Mouse (Mus musculus): Measurements from ENCODE around the gene Gm19426. TPM values are rescaled to one million over a fixed set of nuclear protein-coding genes. Genes with fewer than 3 reads are reported as not detected.
A peak's percentile ranks its signal among the peaks of the same experiment; 100 is the strongest.

Gene Gm19426
- polyA plus RNA-seq, 2 experiments: 0.98 to 1.8 TPM

DNA sequence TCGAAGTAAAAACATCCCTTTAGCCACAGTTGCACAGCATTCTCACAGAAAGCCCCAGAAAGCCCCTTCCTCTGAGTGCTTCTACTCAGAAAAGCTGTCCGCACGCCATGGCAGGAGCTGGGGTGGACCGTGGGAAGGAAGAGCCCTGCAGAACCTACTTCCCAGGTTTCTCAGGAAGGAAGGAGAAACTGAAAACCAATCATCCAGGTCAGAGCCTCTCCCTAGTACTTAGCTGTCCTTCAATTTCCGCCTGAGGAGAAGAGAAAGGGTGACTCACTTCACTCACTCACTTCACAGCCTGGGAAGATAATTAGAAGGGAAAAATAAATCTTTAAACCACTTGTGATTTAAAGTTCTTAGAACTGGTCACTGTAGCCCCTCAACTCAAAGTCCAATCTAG lies 39.1 kb downstream of the Gm19426 start:
- Histone ChIP-seq H3K4me1 (replicated peaks; ENCODE audit: control insufficient read depth in 2 of 2, insufficient read depth in 2 of 2, low read length in 1 of 2) (peaks cover 5 to 6% of the 10 kb centered on the region in 2 experiments), H3K4me2 (ENCODE audit: low read depth) (no peak overlapping the region), H3K4me3 (ENCODE audit: insufficient read depth in 1 of 2, low read depth in 2 of 2, low read length in 2 of 2) (no peak overlapping the region), H3K27me3 (ENCODE audit: control insufficient read depth, insufficient read depth, low read length) (no peaks in the 10 kb centered on the region), H3K9ac (replicated peaks) (no peak overlapping the region), H3K36me3 (replicated peaks; ENCODE audit: control insufficient read depth, insufficient read depth, low read depth) (peaks cover 51% of the 10 kb centered on the region), H3K27ac (no peak overlapping the region; the same call in 1 of the 2 replicates), H3K9me3 (ENCODE audit: control insufficient read depth, low read length) (no peaks in the 10 kb centered on the region)
- ATAC-seq (ENCODE audit: insufficient read depth) (no peak), DNase-seq (ENCODE audit: low read depth in 3 of 3, low spot score in 3 of 3) (no peak)
- no peak for TF ChIP-seq CTCF (IDR thresholded peaks at IDR 0.05; ENCODE audit: low read depth)
- no peak for TF ChIP-seq EP300 (IDR thresholded peaks at IDR 0.05; ENCODE audit: low read depth)
- WGBS (ENCODE audit: insufficient replicate concordance): 78% methylated on average over 5 of the region's 5 CpGs

DNA sequence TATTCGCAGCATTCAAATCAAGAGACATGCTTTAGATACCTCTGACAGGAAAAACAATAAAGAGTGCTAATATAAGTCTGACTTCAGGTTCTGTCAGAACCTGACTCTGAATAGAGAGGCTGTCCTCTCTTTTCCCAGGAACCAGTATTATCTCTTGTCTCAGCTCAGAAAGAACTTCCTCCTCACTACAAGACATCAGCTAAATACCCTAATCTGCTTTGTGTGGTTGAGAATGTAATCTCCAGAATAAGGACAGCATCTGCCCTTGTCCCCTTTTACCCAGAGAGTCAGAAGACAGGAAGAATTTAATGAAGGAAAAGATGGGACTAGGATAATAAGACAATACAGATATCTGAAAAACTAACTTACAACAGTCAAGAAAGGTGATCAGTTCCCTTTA lies 40.0 kb downstream of the Gm19426 start:
- Histone ChIP-seq H3K9ac (replicated peaks) (no peak overlapping the region), H3K36me3 (replicated peaks; ENCODE audit: control insufficient read depth, insufficient read depth, low read depth) (peaks cover 51% of the 10 kb centered on the region), H3K27ac (no peak overlapping the region), H3K27me3 (ENCODE audit: control insufficient read depth, insufficient read depth, low read length) (no peaks in the 10 kb centered on the region), H3K4me1 (replicated peaks; ENCODE audit: control insufficient read depth in 2 of 2, insufficient read depth in 2 of 2, low read length in 1 of 2) (peaks cover 5 to 6% of the 10 kb centered on the region in 2 experiments), H3K9me3 (ENCODE audit: control insufficient read depth, low read length) (no peaks in the 10 kb centered on the region), H3K4me2 (ENCODE audit: low read depth) (no peak overlapping the region), H3K4me3 (ENCODE audit: insufficient read depth in 1 of 2, low read depth in 2 of 2, low read length in 2 of 2) (no peak overlapping the region)
- WGBS (ENCODE audit: insufficient replicate concordance): 59% methylated on average over 1 of the region's 1 CpGs
- TF ChIP-seq EP300 (IDR thresholded peaks at IDR 0.05; ENCODE audit: low read depth) (no peak), CTCF (IDR thresholded peaks at IDR 0.05; ENCODE audit: low read depth) (no peak)
- ATAC-seq (ENCODE audit: insufficient read depth) (no peak), DNase-seq (ENCODE audit: low read depth in 3 of 3, low spot score in 3 of 3) (no peak)

GRCm38 (mm10) chr2:84695007-84695695 lies 48.3 kb downstream of the Gm19426 start:
- Histone ChIP-seq H3K4me2 (ENCODE audit: low read depth) (no peak overlapping the region), H3K27ac (no peak overlapping the region), H3K4me3 (ENCODE audit: insufficient read depth in 1 of 2, low read depth in 2 of 2, low read length in 2 of 2) (no peak overlapping the region), H3K27me3 (ENCODE audit: control insufficient read depth, insufficient read depth, low read length) (no peaks in the 10 kb centered on the region), H3K4me1 (replicated peaks; ENCODE audit: control insufficient read depth in 2 of 2, insufficient read depth in 2 of 2, low read length in 1 of 2) (no peaks in the 10 kb centered on the region), H3K9me3 (ENCODE audit: control insufficient read depth, low read length) (no peaks in the 10 kb centered on the region), H3K36me3 (replicated peaks; ENCODE audit: control insufficient read depth, insufficient read depth, low read depth) (peaks cover 83% of the 10 kb centered on the region), H3K9ac (replicated peaks) (no peak overlapping the region)
- ATAC-seq (ENCODE audit: insufficient read depth) (no peak), DNase-seq (ENCODE audit: low read depth in 3 of 3, low spot score in 3 of 3) (no peak)
- no peak for TF ChIP-seq EP300 (IDR thresholded peaks at IDR 0.05; ENCODE audit: low read depth)
- no peak for TF ChIP-seq CTCF (IDR thresholded peaks at IDR 0.05; ENCODE audit: low read depth)
- WGBS (ENCODE audit: insufficient replicate concordance): 88% methylated on average over 5 of the region's 5 CpGs

MicroRNAs within 50 kb of the gene (microRNA counts, 519-probe panel; counts per million panel counts)
- microRNA mmu-miR-130a: 8,821 counts per million, percentile 92 among the panel's probes with 10 or more counts

Small RNA genes lying within 50 kb of the gene (microRNA-seq; reads per million reads assigned to microRNA genes)
- 24,029 reads per million, percentile 97 among the genes with 10 or more reads in this experiment for gene Mir130a

Other genes starting within 250 kb of the Gm19426 start
- 14.6 and 16.0 TPM in 2 replicates for gene Ctnnd1, start 92.9 kb downstream of the Gm19426 start, polyA plus RNA-seq (2012; rRNA removed)
- gene Ctnnd1, start 92.9 kb downstream of the Gm19426 start, polyA plus RNA-seq (2014; fragmentation: Nextera tagmentation; extraction: Ambion mirVana): 8.5 and 9.8 TPM in 2 replicates
- not detected in 2 replicates for gene Btbd18, start 84.6 kb downstream of the Gm19426 start, polyA plus RNA-seq (2012; rRNA removed)
- 0.05 TPM in 1 of 2 replicates, not detected in the other for gene Btbd18, start 84.6 kb downstream of the Gm19426 start, polyA plus RNA-seq (2014; fragmentation: Nextera tagmentation; extraction: Ambion mirVana)
- gene Selenoh, start 72.9 kb downstream of the Gm19426 start, polyA plus RNA-seq (2012; rRNA removed): 97.8 and 135 TPM in 2 replicates
- gene Selenoh, start 72.9 kb downstream of the Gm19426 start, polyA plus RNA-seq (2014; fragmentation: Nextera tagmentation; extraction: Ambion mirVana): 115 TPM in 2 replicates
- gene Gm28635, start 65.6 kb downstream of the Gm19426 start, polyA plus RNA-seq (2012; rRNA removed): 0.01 TPM in 1 of 2 replicates, not detected in the other
- gene Gm28635, start 65.6 kb downstream of the Gm19426 start, polyA plus RNA-seq (2014; fragmentation: Nextera tagmentation; extraction: Ambion mirVana): not detected in 2 replicates
- 9.6 and 12.3 TPM in 2 replicates for gene Med19, start 65.3 kb downstream of the Gm19426 start, polyA plus RNA-seq (2012; rRNA removed)
- gene Med19, start 65.3 kb downstream of the Gm19426 start, polyA plus RNA-seq (2014; fragmentation: Nextera tagmentation; extraction: Ambion mirVana): 22.4 and 23.4 TPM in 2 replicates
- gene Tmx2, start 64.5 kb downstream of the Gm19426 start, polyA plus RNA-seq (2012; rRNA removed): 18.7 and 24.7 TPM in 2 replicates
- 66.3 and 70.9 TPM in 2 replicates for gene Tmx2, start 64.5 kb downstream of the Gm19426 start, polyA plus RNA-seq (2014; fragmentation: Nextera tagmentation; extraction: Ambion mirVana)
- 17.2 and 17.4 TPM in 2 replicates for gene Zdhhc5, start 28.5 kb downstream of the Gm19426 start, polyA plus RNA-seq (2012; rRNA removed)
- 18.8 and 20.1 TPM in 2 replicates for gene Zdhhc5, start 28.5 kb downstream of the Gm19426 start, polyA plus RNA-seq (2014; fragmentation: Nextera tagmentation; extraction: Ambion mirVana)
- gene Clp1, start 16.3 kb downstream of the Gm19426 start, polyA plus RNA-seq (2012; rRNA removed): 22.1 and 27.5 TPM in 2 replicates
- gene Clp1, start 16.3 kb downstream of the Gm19426 start, polyA plus RNA-seq (2014; fragmentation: Nextera tagmentation; extraction: Ambion mirVana): 50.9 and 54.6 TPM in 2 replicates
- gene Ypel4, start 9.6 kb downstream of the Gm19426 start, polyA plus RNA-seq (2012; rRNA removed): 122 and 145 TPM in 2 replicates
- gene Ypel4, start 9.6 kb downstream of the Gm19426 start, polyA plus RNA-seq (2014; fragmentation: Nextera tagmentation; extraction: Ambion mirVana): 53.4 and 58.1 TPM in 2 replicates
- 32.4 and 35.4 TPM in 2 replicates for gene Serping1, start 31.8 kb upstream of the Gm19426 start, polyA plus RNA-seq (2012; rRNA removed)
- gene Serping1, start 31.8 kb upstream of the Gm19426 start, polyA plus RNA-seq (2014; fragmentation: Nextera tagmentation; extraction: Ambion mirVana): 45.4 and 61.5 TPM in 2 replicates
- 243 and 304 TPM in 2 replicates for gene Ube2l6, start 55.2 kb upstream of the Gm19426 start, polyA plus RNA-seq (2012; rRNA removed)
- gene Ube2l6, start 55.2 kb upstream of the Gm19426 start, polyA plus RNA-seq (2014; fragmentation: Nextera tagmentation; extraction: Ambion mirVana): 469 and 479 TPM in 2 replicates
- gene Smtnl1, start 79.0 kb upstream of the Gm19426 start, polyA plus RNA-seq (2012; rRNA removed): 0.09 and 0.38 TPM in 2 replicates
- gene Smtnl1, start 79.0 kb upstream of the Gm19426 start, polyA plus RNA-seq (2014; fragmentation: Nextera tagmentation; extraction: Ambion mirVana): 0.23 and 0.25 TPM in 2 replicates
- gene Timm10, start 83.3 kb upstream of the Gm19426 start, polyA plus RNA-seq (2012; rRNA removed): 39.8 and 46.6 TPM in 2 replicates
- 40.6 and 41.5 TPM in 2 replicates for gene Timm10, start 83.3 kb upstream of the Gm19426 start, polyA plus RNA-seq (2014; fragmentation: Nextera tagmentation; extraction: Ambion mirVana)
- gene Slc43a1, start 95.2 kb upstream of the Gm19426 start, polyA plus RNA-seq (2012; rRNA removed): 144 and 151 TPM in 2 replicates
- gene Slc43a1, start 95.2 kb upstream of the Gm19426 start, polyA plus RNA-seq (2014; fragmentation: Nextera tagmentation; extraction: Ambion mirVana): 174 and 198 TPM in 2 replicates
- gene Rtn4rl2, start 143.1 kb upstream of the Gm19426 start, polyA plus RNA-seq (2012; rRNA removed): 0.03 and 0.06 TPM in 2 replicates
- 0.14 TPM in 1 of 2 replicates, not detected in the other for gene Rtn4rl2, start 143.1 kb upstream of the Gm19426 start, polyA plus RNA-seq (2014; fragmentation: Nextera tagmentation; extraction: Ambion mirVana)
- gene Slc43a3, start 192.9 kb upstream of the Gm19426 start, polyA plus RNA-seq (2012; rRNA removed): 158 and 159 TPM in 2 replicates
- 113 and 124 TPM in 2 replicates for gene Slc43a3, start 192.9 kb upstream of the Gm19426 start, polyA plus RNA-seq (2014; fragmentation: Nextera tagmentation; extraction: Ambion mirVana)
- gene Prg2, start 236.8 kb upstream of the Gm19426 start, polyA plus RNA-seq (2012; rRNA removed): 33.3 and 62.4 TPM in 2 replicates
- gene Prg2, start 236.8 kb upstream of the Gm19426 start, polyA plus RNA-seq (2014; fragmentation: Nextera tagmentation; extraction: Ambion mirVana): 17.9 and 21.8 TPM in 2 replicates
- gene Prg3, start 244.6 kb upstream of the Gm19426 start, polyA plus RNA-seq (2012; rRNA removed): 2.6 and 4.4 TPM in 2 replicates
- gene Prg3, start 244.6 kb upstream of the Gm19426 start, polyA plus RNA-seq (2014; fragmentation: Nextera tagmentation; extraction: Ambion mirVana): 2.1 and 3.4 TPM in 2 replicates